10 mouse cellular contexts compared by ENCODE assay signal in the genomic region with DNA sequence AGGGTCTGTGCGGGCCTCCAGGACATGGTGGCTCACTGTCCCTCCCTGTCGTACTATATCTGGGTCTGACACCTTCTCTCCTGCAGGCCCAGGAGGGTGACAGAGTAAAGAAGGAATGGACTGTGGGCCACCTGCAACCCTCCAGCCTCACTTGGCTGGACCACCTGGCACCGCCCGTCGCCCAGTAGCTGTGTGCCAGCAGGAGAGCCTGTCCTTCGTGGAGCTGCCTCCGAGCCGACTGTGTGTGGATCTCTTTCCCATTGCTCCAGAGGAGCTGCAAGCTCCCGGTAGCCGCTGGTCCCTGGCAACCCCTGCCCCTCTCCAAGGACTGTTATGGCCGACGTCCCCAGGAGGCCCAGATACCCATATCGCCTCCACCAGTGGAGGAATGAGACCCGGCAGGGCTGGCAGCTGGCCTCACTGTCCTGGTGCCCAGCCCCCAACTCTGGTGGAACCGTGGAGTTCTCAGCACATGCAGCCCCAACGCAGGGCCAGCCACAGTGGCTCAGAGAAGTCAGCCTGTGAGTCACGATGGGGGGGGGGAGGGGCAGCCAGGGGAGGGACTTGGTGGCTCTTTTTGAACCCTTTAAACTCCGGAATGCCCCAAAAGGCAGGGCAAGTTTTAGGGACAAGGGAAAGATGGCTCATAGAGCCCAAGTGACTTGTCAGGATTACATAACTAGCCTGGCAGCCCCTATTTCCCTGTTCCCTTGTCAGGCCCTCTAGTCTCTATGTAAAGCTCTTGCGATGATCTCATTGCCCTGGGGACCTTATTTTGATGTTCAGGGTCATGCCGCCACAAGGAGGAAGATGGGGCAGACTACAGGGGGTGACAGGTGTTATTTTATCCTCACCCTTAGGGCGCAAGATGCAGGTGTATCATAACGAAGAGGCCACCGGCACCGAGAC. TPM values are rescaled to one million over a fixed set of nuclear protein-coding genes. Genes with fewer than 3 reads are reported as not detected.
DNase-seq lines count a peak whose midpoint lies in the region; ATAC-seq and TF ChIP-seq lines count a peak whose summit lies in the region.
"Had no signal": no experiment of that assay in that cellular context is flagged by ENCODE, and none has a peak within 500 bp of the region (broad histone marks: within the 10 kb centered on the region; RNA-seq: fewer than 3 reads in every experiment).

No protein-coding gene starts in this region.

- 29% methylated on average over 24 of the region's 24 CpGs for WGBS in heart, adult 2 months
- WGBS in heart, embryonic 11.5 days (ENCODE audit: insufficient replicate concordance), result 19% methylated on average over 24 of the region's 24 CpGs
- 23% methylated on average over 23 of the region's 24 CpGs for WGBS in limb, embryonic 14.5 days

- peak overlapping the region; percentile 73 for H3K4me2 ChIP-seq in heart, embryonic 11.5 days
- H3K4me2 ChIP-seq in limb, embryonic 14.5 days (replicated peaks; ENCODE audit: low read depth, low read length, severe bottlenecking), result peak overlapping the region; percentile 65

- TF ChIP-seq EP300 in heart, adult 2 months (IDR thresholded peaks at IDR 0.05; ENCODE audit: insufficient read depth, low read depth, low read length), result no peak

- DNase-seq in heart, adult 2 months, result no peak
- no peak for DNase-seq in heart, postnatal 36 days
- peak; percentile 95 for DNase-seq in Muller cell, postnatal 12 days (ENCODE audit: inconsistent ontology term)
- DNase-seq in limb, embryonic 14.5 days (ENCODE audit: low spot score), result no peak
- DNase-seq in thymus, postnatal 10 days (ENCODE audit: low spot score in 2 of 2), result no peak
- DNase-seq in spleen, postnatal 36 days (ENCODE audit: low spot score in 2 of 2), result no peak
- DNase-seq in thymus, adult 18-20 months, result no peak
- DNase-seq: kidney, postnatal 14 days had no signal

- TF ChIP-seq POLR2A in heart, adult 2 months (IDR thresholded peaks at IDR 0.05; ENCODE audit: insufficient read depth, low read depth, low read length), result no peak
- no peak for TF ChIP-seq POLR2A in limb, embryonic 14.5 days (IDR thresholded peaks at IDR 0.05; ENCODE audit: borderline replicate concordance, extremely low read depth, insufficient read depth, insufficient read length)

- intact Hi-C loops in heart, adult 2 months (cut with DNase I), result no loop called here
- intact Hi-C loops in heart, postnatal 36 days (cut with DNase I), result no loop called here

- H3K9me3 ChIP-seq in heart, embryonic 11.5 days (replicated peaks; ENCODE audit: control insufficient read depth, low read length), result no peaks in the 10 kb centered on the region
- H3K9me3 ChIP-seq in limb, embryonic 14.5 days (ENCODE audit: control insufficient read depth, low read length), result no peaks in the 10 kb centered on the region

- no peaks in the 10 kb centered on the region for H3K27me3 ChIP-seq in heart, adult 2 months (ENCODE audit: control insufficient read depth, insufficient read depth, low read length)
- H3K27me3 ChIP-seq in heart, embryonic 11.5 days (ENCODE audit: control insufficient read depth, insufficient read depth, low read length), result peaks cover 90% of the 10 kb centered on the region
- peaks cover 53% of the 10 kb centered on the region for H3K27me3 ChIP-seq in limb, embryonic 14.5 days (ENCODE audit: control insufficient read depth, insufficient read depth, low read length)

- ATAC-seq in heart, embryonic 11.5 days (replicated peaks; ENCODE audit: insufficient number of reproducible peaks, low FRiP score, low TSS enrichment), result no peak
- ATAC-seq in limb, embryonic 14.5 days (ENCODE audit: low FRiP score, low read depth), result no peak

- peak overlapping the region; percentile 23; the same call in 1 of the 2 replicates for H3K27ac ChIP-seq in heart, adult 2 months
- no peak overlapping the region for H3K27ac ChIP-seq in heart, embryonic 11.5 days (ENCODE audit: low read depth, low read length)
- H3K27ac ChIP-seq in limb, embryonic 14.5 days (replicated peaks; ENCODE audit: low read depth, low read length), result no peak overlapping the region

- 0 out of 2 replicates have a peak overlapping the region, but pooled peaks have one; percentile 17 for H3K9ac ChIP-seq in heart, adult 2 months (ENCODE audit: low read depth, low read length)
- no peak overlapping the region for H3K9ac ChIP-seq in heart, embryonic 11.5 days (ENCODE audit: low read depth, low read length)
- H3K9ac ChIP-seq in limb, embryonic 14.5 days (ENCODE audit: low read depth, low read length, severe bottlenecking), result no peak overlapping the region; the same call in 1 of the 2 replicates

- no peaks in the 10 kb centered on the region for H3K36me3 ChIP-seq in heart, adult 2 months (ENCODE audit: control insufficient read depth, insufficient read depth, low read length)
- no peaks in the 10 kb centered on the region for H3K36me3 ChIP-seq in heart, embryonic 11.5 days (ENCODE audit: control insufficient read depth, insufficient read depth, low read length)
- H3K36me3 ChIP-seq in limb, embryonic 14.5 days (ENCODE audit: control insufficient read depth, insufficient read depth, low read length), result peaks cover 2% of the 10 kb centered on the region; the same call in 1 of the 2 replicates

- peak overlapping the region; percentile 18; the same call in 1 of the 2 replicates for H3K4me3 ChIP-seq in heart, adult 2 months
- peak overlapping the region; percentile 50 for H3K4me3 ChIP-seq in heart, embryonic 11.5 days (ENCODE audit: low read depth, low read length)
- peak overlapping the region; percentile 44; the same call in 1 of the 2 replicates for H3K4me3 ChIP-seq in limb, embryonic 14.5 days (replicated peaks; ENCODE audit: low read length)

- TF ChIP-seq CTCF in heart, adult 2 months (IDR thresholded peaks at IDR 0.05), result no peak

- H3K79me2 ChIP-seq in heart, adult 2 months (replicated peaks; ENCODE audit: control insufficient read depth, insufficient read depth, low read length), result no peaks in the 10 kb centered on the region

- peaks cover 2% of the 10 kb centered on the region for H3K4me1 ChIP-seq in heart, adult 2 months (ENCODE audit: control insufficient read depth, insufficient read depth, low read length)
- H3K4me1 ChIP-seq in heart, embryonic 11.5 days (ENCODE audit: control insufficient read depth, insufficient read depth, low read length), result peaks cover 25% of the 10 kb centered on the region
- H3K4me1 ChIP-seq in limb, embryonic 14.5 days (ENCODE audit: control insufficient read depth, insufficient read depth, low read length), result peaks cover 49% of the 10 kb centered on the region

RNA-seq across cellular contexts. Expression of a gene that starts 7.0 kb away (rescaled TPM):
- total RNA-seq in heart, adult 2 months (2021), result 10 to 100 TPM; 37.7 to 40.1 TPM
- polyA plus RNA-seq in heart, adult 2 months (2012; rRNA removed), result 22.4 and 39.6 TPM in 2 replicates
- total RNA-seq in heart, postnatal 36 days (2021), result 10 to 100 TPM; 22.2 to 39.7 TPM
- 1.2 and 1.3 TPM in 2 replicates for polyA plus RNA-seq in heart, embryonic 11.5 days (2014; fragmentation: Nextera tagmentation; extraction: Ambion mirVana)
- 20.4 and 21.8 TPM in 2 replicates for polyA plus RNA-seq in limb, embryonic 14.5 days (2012; rRNA removed)
- 15.3 and 18.7 TPM in 2 replicates for polyA plus RNA-seq in limb, embryonic 14.5 days (2014; fragmentation: Nextera tagmentation; extraction: Ambion mirVana)
- total RNA-seq: MEL had no signal

RNA-seq across cellular contexts. Expression of a gene that starts 32.6 kb away (rescaled TPM):
- under 1 TPM; 0.42 to 0.52 TPM for total RNA-seq in heart, adult 2 months (2021)
- 0.88 and 1.1 TPM in 2 replicates for polyA plus RNA-seq in heart, adult 2 months (2012; rRNA removed)
- total RNA-seq in heart, postnatal 36 days (2021), result 1 to 10 TPM in 1 of 2 experiments, under 1 TPM in 1; 0.80 to 1.1 TPM
- 2.0 and 2.4 TPM in 2 replicates for polyA plus RNA-seq in heart, embryonic 11.5 days (2014; fragmentation: Nextera tagmentation; extraction: Ambion mirVana)
- polyA plus RNA-seq in limb, embryonic 14.5 days (2012; rRNA removed), result 3.6 and 4.2 TPM in 2 replicates
- 5.5 and 6.1 TPM in 2 replicates for polyA plus RNA-seq in limb, embryonic 14.5 days (2014; fragmentation: Nextera tagmentation; extraction: Ambion mirVana)

RNA-seq across cellular contexts. Expression of a gene that starts 54.7 kb away (rescaled TPM):
- 1 to 10 TPM; 5.5 to 7.7 TPM for total RNA-seq in heart, adult 2 months (2021)
- polyA plus RNA-seq in heart, adult 2 months (2012; rRNA removed), result 7.0 and 8.7 TPM in 2 replicates
- total RNA-seq in heart, postnatal 36 days (2021), result 1 to 10 TPM; 5.4 to 7.0 TPM
- 3.1 and 3.6 TPM in 2 replicates for polyA plus RNA-seq in heart, embryonic 11.5 days (2014; fragmentation: Nextera tagmentation; extraction: Ambion mirVana)
- polyA plus RNA-seq in limb, embryonic 14.5 days (2012; rRNA removed), result 9.4 and 13.1 TPM in 2 replicates
- polyA plus RNA-seq in limb, embryonic 14.5 days (2014; fragmentation: Nextera tagmentation; extraction: Ambion mirVana), result 2.2 and 2.4 TPM in 2 replicates
